Mouse (Mus musculus) kidney, embryonic 14.5 days (tissue): ENCODE measurements around the gene Pbx3. TPM values are rescaled to one million over a fixed set of nuclear protein-coding genes. Genes with fewer than 3 reads are reported as not detected.

Experiments used
- ATAC-seq: fragments of 200-750 bp; cut with Nextera tagmentation; 2 replicates; pipeline ENCODE4 v1.8.0; 2017; ENCODE audit warnings: moderate number of reproducible peaks, mild to moderate bottlenecking, moderate TSS enrichment, moderate library complexity; ENCODE audit not compliant: low FRiP score, low TSS enrichment
- H3K27ac ChIP-seq: fragments of 300-500 bp; sonication (generic); 2 replicates; pipeline ENCODE4 v1.5.1; 2014; ENCODE audit warnings: low read depth, mild to moderate bottlenecking, low read length, moderate library complexity, mixed read lengths
- H3K27me3 ChIP-seq: fragments of 300-500 bp; sonication (generic); 2 replicates; pipeline ENCODE4 v1.6.1; 2014; ENCODE audit warnings: mild to moderate bottlenecking, low read length; ENCODE audit not compliant: control insufficient read depth, insufficient read depth
- H3K36me3 ChIP-seq: fragments of 300-500 bp; sonication (generic); 2 replicates; pipeline ENCODE4 v1.6.1; 2014; ENCODE audit warnings: low read length, mixed read lengths; ENCODE audit not compliant: control insufficient read depth, insufficient read depth
- H3K4me1 ChIP-seq: fragments of 300-500 bp; sonication (generic); 2 replicates; pipeline ENCODE4 v1.6.1; 2014; ENCODE audit warnings: low read length, mixed read lengths; ENCODE audit not compliant: control insufficient read depth, insufficient read depth
- H3K4me2 ChIP-seq: fragments of 300-500 bp; sonication (generic); replicated peaks from 2 replicates; pipeline ENCODE4 v1.6.1; 2014; ENCODE audit warnings: low read depth, mild to moderate bottlenecking, low read length
- H3K4me3 ChIP-seq: fragments of 300-500 bp; sonication (generic); 2 replicates; pipeline ENCODE4 v1.5.1; 2014; ENCODE audit warnings: mild to moderate bottlenecking, low read length
- H3K9ac ChIP-seq: fragments of 300-500 bp; sonication (generic); 2 replicates; pipeline ENCODE4 v1.6.1; 2014; ENCODE audit warnings: low read depth, mild to moderate bottlenecking, low read length, moderate library complexity
- H3K9me3 ChIP-seq: fragments of 300-500 bp; sonication (generic); 2 replicates; pipeline ENCODE4 v1.6.1; 2016; ENCODE audit warnings: low read length; ENCODE audit not compliant: control insufficient read depth
- WGBS: fragments of 180-500 bp; shearing (Covaris S2); extraction: QIAGEN DNeasy Blood & Tissue Kit; methylation state at CpG from one replicate; pipeline ENCODE4 v1.1.7; 2014; 5-methylcytosine and 5-hydroxymethylcytosine counted together
- polyA plus RNA-seq: library from polyadenylated mRNA; unstranded; fragments of >200 nt; fragmentation: Nextera tagmentation; extraction: Ambion mirVana; gene quantifications from 2 replicates; pipeline ENCODE4 v1.2.1, GENCODE M21; 2014

The Pbx3 gene
- polyA plus RNA-seq, 1 experiment from 2014 or later = 34.7 TPM

GRCm38 (mm10) chr2:34374349-34374748 lies 1.4 kb upstream of the Pbx3 start:
- H3K36me3 ChIP-seq = no peaks in the 10 kb centered on the region
- no peak for ATAC-seq
- peaks cover 5% of the 10 kb centered on the region for H3K4me1 ChIP-seq
- no peak overlapping the region for H3K4me2 ChIP-seq
- no peak overlapping the region for H3K9ac ChIP-seq
- 56% methylated on average over 2 of the region's 2 CpGs for WGBS
- H3K27ac ChIP-seq = no peak overlapping the region
- no peak overlapping the region for H3K4me3 ChIP-seq
- no peaks in the 10 kb centered on the region for H3K27me3 ChIP-seq
- H3K9me3 ChIP-seq = no peaks in the 10 kb centered on the region

- Histone ChIP-seq H3K4me2 (no peak overlapping the region), H3K27me3 (no peaks in the 10 kb centered on the region), H3K9ac (no peak overlapping the region), H3K4me1 (peaks cover 5% of the 10 kb centered on the region), H3K36me3 (no peaks in the 10 kb centered on the region), H3K27ac (no peak overlapping the region), H3K9me3 (no peaks in the 10 kb centered on the region), H3K4me3 (no peak overlapping the region)
- no peak for ATAC-seq
- WGBS = 47% methylated on average over 3 of the region's 3 CpGs
Measured at GRCm38 (mm10) chr2:34373886-34374285, 944 bp upstream of the Pbx3 start.

GRCm38 (mm10) chr2:34371441-34372304 lies 1.3 kb downstream of the Pbx3 start:
- peak overlapping the region; percentile 93 for H3K4me2 ChIP-seq
- H3K9ac ChIP-seq = peak overlapping the region; percentile 98
- WGBS = under 1% methylated on average over 77 of the region's 118 CpGs
- H3K27me3 ChIP-seq = no peaks in the 10 kb centered on the region
- no peaks in the 10 kb centered on the region for H3K36me3 ChIP-seq
- H3K9me3 ChIP-seq = no peaks in the 10 kb centered on the region
- H3K27ac ChIP-seq = peak overlapping the region; percentile 97
- peak; percentile 25 for ATAC-seq
- H3K4me1 ChIP-seq = peaks cover 5% of the 10 kb centered on the region
- peak overlapping the region; percentile 89 for H3K4me3 ChIP-seq

GRCm38 (mm10) chr2:34370725-34371440 lies 2.1 kb downstream of the Pbx3 start:
- Histone ChIP-seq H3K27me3 (no peaks in the 10 kb centered on the region), H3K4me3 (peak overlapping the region; percentile 89), H3K4me2 (peak overlapping the region; percentile 93), H3K4me1 (peaks cover 5% of the 10 kb centered on the region), H3K9ac (peak overlapping the region; percentile 98), H3K27ac (peak overlapping the region; percentile 97), H3K9me3 (no peaks in the 10 kb centered on the region), H3K36me3 (no peaks in the 10 kb centered on the region)
- under 1% methylated on average over 42 of the region's 42 CpGs for WGBS
- 0 out of 2 replicates have a peak, but pooled peaks have one; percentile 9 for ATAC-seq

- ATAC-seq = no peak
- Histone ChIP-seq H3K9me3 (no peaks in the 10 kb centered on the region), H3K4me1 (peaks cover 5% of the 10 kb centered on the region), H3K27ac (no peak overlapping the region), H3K27me3 (no peaks in the 10 kb centered on the region), H3K4me2 (peak overlapping the region; percentile 93), H3K4me3 (peak overlapping the region; percentile 89), H3K36me3 (no peaks in the 10 kb centered on the region), H3K9ac (peak overlapping the region; percentile 98; the same call in 1 of the 2 replicates)
- WGBS = 7% methylated on average over 7 of the region's 7 CpGs
Measured at GRCm38 (mm10) chr2:34370349-34370724, 2.6 kb downstream of the Pbx3 start.

GRCm38 (mm10) chr2:34368396-34368795 lies 4.5 kb downstream of the Pbx3 start:
- H3K27ac ChIP-seq = no peak overlapping the region
- peak overlapping the region; percentile 0; the same call in 1 of the 2 replicates for H3K4me3 ChIP-seq
- H3K9ac ChIP-seq = no peak overlapping the region

GRCm38 (mm10) chr2:34367024-34367423 lies 5.9 kb downstream of the Pbx3 start:
- Histone ChIP-seq H3K27me3 (no peaks in the 10 kb centered on the region), H3K27ac (no peak overlapping the region), H3K4me2 (no peak overlapping the region), H3K9ac (no peak overlapping the region), H3K9me3 (no peaks in the 10 kb centered on the region), H3K4me1 (peaks cover 5% of the 10 kb centered on the region), H3K36me3 (no peaks in the 10 kb centered on the region), H3K4me3 (no peak overlapping the region)
- 31% methylated on average over 2 of the region's 2 CpGs for WGBS
- ATAC-seq = no peak

More at GRCm38 (mm10) chr2:34368396-34368795, 4.5 kb downstream of the Pbx3 start:
- Histone ChIP-seq H3K9me3 (no peaks in the 10 kb centered on the region), H3K4me1 (peaks cover 5% of the 10 kb centered on the region), H3K27me3 (no peaks in the 10 kb centered on the region), H3K4me2 (peak overlapping the region; percentile 20; the same call in 1 of the 2 replicates), H3K36me3 (no peaks in the 10 kb centered on the region)
- 31% methylated on average over 6 of the region's 6 CpGs for WGBS
- ATAC-seq = no peak

- WGBS = 11% methylated on average over 1 of the region's 1 CpGs
- Histone ChIP-seq H3K27me3 (no peaks in the 10 kb centered on the region), H3K4me1 (peaks cover 3% of the 10 kb centered on the region; the same call in 1 of the 2 replicates), H3K9ac (no peak overlapping the region), H3K9me3 (no peaks in the 10 kb centered on the region), H3K4me3 (no peak overlapping the region), H3K4me2 (no peak overlapping the region), H3K27ac (no peak overlapping the region), H3K36me3 (0 out of 2 replicates have a peak, but pooled peaks cover 6% of the 10 kb centered on the region)
- ATAC-seq = no peak
Measured at GRCm38 (mm10) chr2:34363678-34364077, 9.3 kb downstream of the Pbx3 start.
